Mouse (Mus musculus) olfactory bulb, adult 2 months (tissue): ENCODE data around the gene Hacd4. TPM values are rescaled to one million over a fixed set of nuclear protein-coding genes. Genes with fewer than 3 reads are reported as not detected.

ENCODE experiments used
- H3K27ac ChIP-seq: fragments of 200-500 bp; 2 replicates; pipeline ENCODE4 v1.5.1; 2012; ENCODE audit warnings: low read depth, low read length; ENCODE audit not compliant: insufficient read depth
- H3K4me1 ChIP-seq: fragments of 200-500 bp; 2 replicates; pipeline ENCODE4 v1.6.1; 2012; ENCODE audit warnings: low read length; ENCODE audit not compliant: control insufficient read depth, insufficient read depth
- H3K4me3 ChIP-seq: fragments of 200-500 bp; 2 replicates; pipeline ENCODE4 v1.5.1; 2012; ENCODE audit warnings: mild to moderate bottlenecking, low read depth, low read length, moderate library complexity; ENCODE audit not compliant: insufficient read depth
- CTCF ChIP-seq: fragments of 200-500 bp; IDR thresholded peaks from 2 replicates; pipeline ENCODE4 v1.5.1; 2012; ENCODE audit warnings: low read depth, mild to moderate bottlenecking, low read length, moderate library complexity; ENCODE audit not compliant: insufficient read depth
- POLR2A ChIP-seq: fragments of 200-500 bp; IDR thresholded peaks from 2 replicates; pipeline ENCODE4 v1.6.1; 2012; ENCODE audit warnings: mild to moderate bottlenecking, low read depth, low read length, moderate library complexity; ENCODE audit not compliant: insufficient read depth
- WGBS: fragments of 180-500 bp; shearing (Covaris S2); methylation state at CpG from one replicate; pipeline ENCODE4 v1.1.7; 2018; 5-methylcytosine and 5-hydroxymethylcytosine counted together
- polyA plus RNA-seq: library from polyadenylated mRNA; stranded (reverse); fragments of >200 nt; gene quantifications from 2 replicates; pipeline ENCODE4 v1.2.4, GENCODE M21; 2012; ENCODE audit warnings: low replicate concordance; ENCODE audit not compliant: missing spikeins, insufficient read depth, insufficient read length

The Hacd4 gene
- not detected in 2 replicates for polyA plus RNA-seq

DNA sequence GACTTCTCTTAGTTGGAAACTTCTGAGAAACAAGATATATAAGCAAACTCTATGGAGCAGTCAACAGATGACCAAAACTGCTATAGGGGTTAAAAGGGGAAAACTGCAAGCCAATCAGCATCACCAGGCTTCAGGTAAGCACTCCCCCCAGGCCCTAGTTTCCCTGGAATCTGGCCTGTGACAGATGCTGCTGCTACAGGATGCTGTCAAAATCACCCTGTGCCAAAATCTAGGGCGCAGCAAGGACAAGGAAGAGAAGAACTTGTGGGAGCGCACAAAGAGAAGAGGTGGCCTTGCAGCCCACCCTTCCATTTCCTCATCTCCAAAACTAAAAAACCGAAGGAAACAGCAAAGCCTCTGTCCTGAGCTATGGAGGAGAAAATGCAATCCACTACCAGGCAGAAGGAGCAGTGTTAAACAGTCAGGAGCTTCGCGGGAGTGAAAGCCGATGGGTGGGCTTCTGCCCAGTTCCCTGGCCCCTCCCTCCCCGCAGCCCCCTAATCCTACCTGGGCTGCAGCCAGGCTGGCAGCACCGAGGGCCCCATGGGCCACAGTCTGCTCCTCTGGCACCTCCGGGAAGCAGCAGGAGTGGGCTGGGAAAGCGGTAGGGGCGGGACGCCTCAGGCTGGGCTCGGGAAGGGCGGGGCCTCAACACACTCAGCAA is at the start of gene Hacd4:
TSS of gene Hacd4 (minus strand) at position 603 of the 664 bp plus-strand sequence.
- TF ChIP-seq CTCF (no peak), POLR2A (no peak)
- H3K4me3 ChIP-seq, result peak within 1 kb of the TSS; percentile 32
- peaks cover 7% of the 10 kb centered on the region for H3K4me1 ChIP-seq
- no peak within 1 kb of the TSS for H3K27ac ChIP-seq
- WGBS, result 11% methylated on average over 14 of the region's 14 CpGs

DNA sequence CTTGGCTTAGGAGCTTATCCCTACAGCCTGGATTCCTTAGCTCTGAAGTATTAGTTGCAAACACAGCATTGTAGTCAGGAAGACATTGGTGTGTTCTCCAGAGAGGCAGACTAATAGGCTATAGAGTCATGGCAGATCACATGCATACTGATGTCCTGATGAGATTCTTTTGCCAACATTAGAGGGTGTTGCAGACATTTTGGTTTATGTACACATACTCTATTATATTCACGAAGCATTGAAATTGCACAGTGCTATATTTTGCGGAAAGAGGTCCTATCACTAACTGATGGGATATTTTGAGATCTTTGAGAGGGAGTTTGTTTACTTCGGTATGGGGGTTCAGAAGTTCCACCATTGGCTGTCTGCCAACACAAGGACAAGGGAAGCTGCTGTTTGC is 49.4 kb upstream of the Hacd4 start:
- H3K4me3 ChIP-seq, result no peak overlapping the region
- no peaks in the 10 kb centered on the region for H3K4me1 ChIP-seq
- no peak overlapping the region for H3K27ac ChIP-seq
- no peak for TF ChIP-seq POLR2A
- TF ChIP-seq CTCF, result no peak
- WGBS, result 58% methylated on average over 3 of the region's 3 CpGs

DNA sequence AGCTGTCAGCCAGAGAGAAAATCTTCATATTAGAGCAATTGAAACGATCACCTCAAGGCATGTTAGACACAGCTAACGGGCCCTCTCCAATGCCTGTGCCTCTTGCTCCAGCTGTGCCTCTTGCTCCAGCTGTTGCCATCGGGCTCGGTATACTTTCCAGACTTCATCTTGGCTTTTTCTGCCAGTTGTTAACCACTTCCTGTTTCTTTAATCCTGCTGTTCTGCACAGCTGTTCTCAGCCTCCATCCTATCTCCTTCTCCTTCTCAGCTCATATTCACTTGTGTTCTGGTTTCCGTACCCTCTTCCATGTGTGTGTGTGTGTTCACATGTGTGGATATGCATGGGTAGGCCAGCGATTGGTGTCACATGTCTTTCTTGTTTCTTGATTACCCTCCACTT is 41.4 kb upstream of the Hacd4 start:
- Histone ChIP-seq H3K27ac (no peak overlapping the region), H3K4me3 (no peak overlapping the region), H3K4me1 (no peaks in the 10 kb centered on the region)
- no peak for TF ChIP-seq POLR2A
- TF ChIP-seq CTCF, result no peak
- 83% methylated on average over 6 of the region's 6 CpGs for WGBS

DNA sequence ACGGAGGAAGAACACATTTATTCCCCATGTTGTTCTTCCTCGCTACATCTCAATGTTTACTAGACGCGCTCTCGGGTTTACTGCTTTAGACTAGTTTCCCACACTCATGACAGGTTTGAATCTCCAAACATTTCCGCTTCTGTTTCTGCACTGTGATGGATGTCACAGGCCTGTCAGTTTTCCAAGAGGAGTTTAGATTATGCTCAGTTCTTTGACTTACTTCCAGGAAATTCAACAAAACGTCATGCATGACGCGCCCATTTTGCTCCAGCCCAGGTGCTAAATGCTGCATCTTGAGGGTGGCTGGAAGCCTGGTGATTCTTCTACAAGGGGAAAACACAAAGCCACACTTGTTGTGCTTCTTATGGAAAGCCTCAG is 40.1 kb upstream of the Hacd4 start:
- no peak overlapping the region for H3K27ac ChIP-seq
- TF ChIP-seq POLR2A (no peak), CTCF (no peak)
- no peak overlapping the region for H3K4me3 ChIP-seq
- no peaks in the 10 kb centered on the region for H3K4me1 ChIP-seq
- 87% methylated on average over 9 of the region's 9 CpGs for WGBS

DNA sequence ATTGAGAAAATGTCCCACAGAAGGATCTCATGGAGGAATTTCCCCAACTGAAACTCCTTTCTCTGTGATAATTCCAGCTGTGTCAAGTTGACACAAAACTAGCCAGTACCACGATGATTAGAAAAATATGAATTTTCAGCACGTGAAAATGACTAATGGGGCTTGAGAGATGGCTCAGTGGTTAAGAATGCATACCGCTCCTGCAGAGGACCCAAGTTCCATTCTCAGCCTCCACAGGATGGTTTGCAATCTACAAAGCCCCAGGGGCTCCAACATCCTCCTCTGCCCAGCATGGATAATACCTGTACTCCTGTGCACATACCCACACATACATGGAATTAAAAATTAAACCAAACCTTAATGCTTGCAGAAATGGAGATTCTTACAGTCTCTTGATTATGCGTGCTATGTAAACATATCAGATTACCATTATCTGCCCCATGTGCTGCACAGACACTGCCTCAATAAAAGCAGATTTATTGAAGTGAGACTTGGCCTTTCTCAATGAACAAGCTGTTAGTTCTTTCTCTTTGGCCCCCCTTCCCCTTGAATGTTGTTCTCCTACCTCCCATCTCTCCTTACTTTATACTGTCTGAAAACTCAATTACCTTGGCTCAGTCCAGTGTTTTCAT is 39.6 kb upstream of the Hacd4 start:
- 91% methylated on average over 4 of the region's 4 CpGs for WGBS

DNA sequence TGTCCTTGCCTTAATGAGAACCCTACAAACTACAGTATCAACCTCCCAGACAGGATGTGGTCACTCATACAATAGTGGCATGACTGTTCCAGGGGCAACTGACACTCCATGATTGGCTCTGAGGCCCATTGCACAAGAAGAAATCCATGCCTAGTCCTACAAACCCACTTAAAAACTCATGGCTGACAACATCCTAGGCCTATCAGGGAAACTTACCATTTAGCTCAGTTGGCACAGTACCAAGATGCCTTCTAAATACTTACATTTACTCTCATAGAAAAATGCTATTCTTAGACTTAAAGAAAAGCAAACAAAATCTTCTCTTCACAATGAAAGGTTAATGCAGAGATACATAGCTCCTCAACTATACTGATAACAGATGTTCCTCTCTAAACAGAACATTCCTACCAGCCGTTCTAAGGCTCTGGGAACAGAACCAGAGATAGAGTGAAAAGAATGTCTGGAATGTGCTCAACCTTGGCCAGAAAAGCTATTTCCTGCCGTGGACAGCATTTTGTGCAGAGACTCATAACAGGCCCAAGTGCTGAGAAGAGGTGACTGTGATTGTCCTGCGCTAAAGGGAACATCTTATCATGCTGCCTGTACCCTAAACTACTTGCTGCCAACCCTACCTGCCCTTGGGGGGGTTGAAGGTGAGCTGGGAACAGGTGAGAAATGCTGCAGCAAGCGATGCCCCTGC is 37.9 kb upstream of the Hacd4 start:
- no peak overlapping the region for H3K27ac ChIP-seq
- TF ChIP-seq CTCF (no peak), POLR2A (no peak)
- no peak overlapping the region for H3K4me3 ChIP-seq
- H3K4me1 ChIP-seq, result no peaks in the 10 kb centered on the region
- WGBS, result 59% methylated on average over 4 of the region's 4 CpGs

More for the DNA sequence above, 39.6 kb upstream of the Hacd4 start:
- Histone ChIP-seq H3K27ac (no peak overlapping the region), H3K4me3 (no peak overlapping the region), H3K4me1 (no peaks in the 10 kb centered on the region)
- TF ChIP-seq CTCF, result no peak
- no peak for TF ChIP-seq POLR2A

DNA sequence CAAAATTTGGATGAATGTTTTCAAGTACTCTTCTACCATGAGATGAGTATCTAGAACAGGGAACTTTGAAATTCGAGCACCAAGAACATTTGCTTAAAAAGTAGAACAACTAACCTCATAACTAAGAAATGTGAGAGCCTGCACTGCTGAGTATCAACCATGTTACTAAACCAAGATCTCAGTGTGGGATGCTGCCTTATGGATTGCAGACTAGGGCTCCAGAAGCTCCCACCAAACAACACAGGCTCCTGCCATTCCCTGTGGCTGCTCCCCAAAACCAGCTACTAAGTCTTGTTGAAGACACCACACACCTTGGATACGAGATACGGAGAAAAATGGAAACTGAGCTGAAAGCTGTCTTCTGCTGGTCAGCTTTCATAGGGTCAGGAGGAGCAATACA is 37.4 kb upstream of the Hacd4 start:
- no peak overlapping the region for H3K27ac ChIP-seq
- no peak overlapping the region for H3K4me3 ChIP-seq
- no peak for TF ChIP-seq CTCF
- no peak for TF ChIP-seq POLR2A
- WGBS, result 92% methylated on average over 3 of the region's 3 CpGs
- H3K4me1 ChIP-seq, result no peaks in the 10 kb centered on the region

DNA sequence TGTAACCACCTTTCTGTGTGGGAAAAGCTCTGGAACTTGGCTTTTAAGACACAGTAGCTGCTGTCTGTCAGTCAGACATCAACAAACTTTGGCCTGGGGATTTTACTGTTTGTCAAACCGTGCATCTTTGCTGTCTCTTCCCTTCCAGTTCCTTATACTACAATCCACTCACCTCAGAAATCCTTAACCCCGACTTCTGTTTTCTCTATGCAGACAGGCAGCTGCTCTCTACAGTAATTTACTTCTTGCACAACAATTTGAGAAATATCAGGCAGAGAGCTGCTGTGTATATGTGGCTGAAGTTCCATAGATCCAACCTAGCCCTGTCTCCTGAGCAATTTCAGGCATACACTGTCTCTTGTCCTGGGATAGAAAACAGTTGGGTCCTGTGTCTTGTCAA is 32.8 kb upstream of the Hacd4 start:
- no peak overlapping the region for H3K27ac ChIP-seq
- TF ChIP-seq POLR2A (no peak), CTCF (no peak)
- H3K4me1 ChIP-seq, result no peaks in the 10 kb centered on the region
- no peak overlapping the region for H3K4me3 ChIP-seq
- WGBS, result 77% methylated on average over 2 of the region's 2 CpGs

DNA sequence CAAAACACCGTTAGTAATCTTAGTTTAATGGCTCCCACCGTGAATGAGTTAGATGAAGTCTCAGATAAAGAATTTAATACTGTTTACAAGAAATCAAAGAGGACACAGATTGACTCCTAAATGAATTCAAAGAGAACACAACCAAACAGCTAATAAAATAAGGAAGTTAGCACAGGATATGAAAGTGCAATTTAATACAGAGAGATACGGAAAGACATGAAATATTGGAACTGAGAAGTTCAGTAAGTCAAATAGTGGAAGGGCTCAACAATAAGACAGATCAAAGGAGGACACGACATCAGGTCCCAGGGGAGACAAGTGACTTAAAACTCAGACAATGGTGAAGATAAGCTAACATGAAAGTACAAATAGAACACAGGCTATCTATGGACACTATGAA is 25.8 kb upstream of the Hacd4 start:
- Histone ChIP-seq H3K4me1 (no peaks in the 10 kb centered on the region), H3K4me3 (no peak overlapping the region), H3K27ac (no peak overlapping the region)
- no peak for TF ChIP-seq CTCF
- TF ChIP-seq POLR2A, result no peak
- WGBS, result 92% methylated on average over 4 of the region's 4 CpGs
